Mouse (Mus musculus): Measurements from ENCODE around the gene Slc7a10.

GRCm38 (mm10) chr7:35157512-35157911 is 28.7 kb upstream of the Slc7a10 start:
- TF ChIP-seq CTCF (IDR thresholded peaks at IDR 0.05; ENCODE audit: control insufficient read depth, insufficient read depth, insufficient read length) (no peak), MAX (IDR thresholded peaks at IDR 0.05) (no peak)
